Mouse (Mus musculus) c-Kit-positive CD71-positive TER-119-negative erythroid progenitor cells, embryonic 14.5 days (primary cell): ENCODE data around the gene Ezh1.

Source experiments
- DNase-seq: peaks from one replicate; pipeline ENCODE4 v3.0.0-alpha.2; 2013; ENCODE audit warnings: low read depth

Gene Ezh1

DNA sequence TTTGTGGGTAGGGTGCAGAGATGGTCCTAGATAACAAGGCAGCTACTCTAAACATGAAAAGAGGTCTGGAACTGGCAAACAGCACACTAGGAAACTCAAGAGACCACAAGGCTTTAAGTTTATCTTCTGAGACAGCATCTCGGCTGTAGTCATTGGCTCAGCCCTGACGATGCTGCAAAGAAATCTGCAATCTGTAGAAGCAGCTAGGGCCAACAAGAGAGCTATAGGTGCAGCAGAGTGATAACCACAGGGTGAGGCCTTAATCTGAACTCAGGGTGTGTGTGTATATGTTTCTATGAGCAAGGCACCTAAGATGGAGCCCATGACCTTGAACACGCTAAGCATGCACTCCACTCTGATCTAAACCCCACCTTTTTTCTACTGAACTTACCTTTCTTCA, 26.7 kb downstream of the Ezh1 start:
- no peak for DNase-seq

DNA sequence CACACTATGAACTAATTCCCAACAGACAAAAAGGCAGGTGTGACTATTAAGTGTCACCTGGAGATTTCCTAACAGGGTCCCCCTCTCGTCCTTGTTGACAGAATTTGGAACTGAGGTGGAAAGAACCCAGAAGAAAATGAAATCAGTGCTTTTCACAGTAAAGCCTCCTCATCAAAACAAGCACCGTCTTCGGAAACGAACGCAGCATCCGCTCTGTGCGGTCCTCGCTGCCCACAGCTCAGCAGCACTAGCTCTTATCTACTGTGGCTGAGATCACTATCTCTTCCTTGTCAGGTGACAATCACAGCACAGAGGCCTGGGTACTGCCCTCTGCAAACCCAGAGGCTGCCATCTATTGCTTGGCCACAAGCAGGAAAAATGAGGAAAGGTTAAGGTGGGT, 30.1 kb downstream of the Ezh1 start:
- DNase-seq = no peak

DNA sequence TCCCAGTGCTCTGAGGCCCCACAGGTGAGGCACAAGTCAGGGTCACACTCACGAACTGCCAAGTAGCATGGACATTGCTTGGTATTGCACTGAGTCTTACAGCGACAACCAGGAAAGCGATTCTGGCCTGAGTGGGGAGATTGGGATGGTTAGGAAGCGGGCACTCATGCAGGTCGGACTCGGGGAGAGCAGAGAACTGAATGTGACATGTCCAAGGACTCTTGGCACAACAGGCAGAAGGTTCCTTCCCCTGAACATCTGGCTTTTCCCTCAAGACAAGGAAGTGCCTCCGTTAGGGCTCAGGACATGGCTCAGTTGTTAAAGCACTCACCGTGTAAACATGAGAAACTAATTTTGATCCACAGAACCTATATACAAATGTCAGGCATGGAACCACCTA, 30.7 kb downstream of the Ezh1 start:
- DNase-seq = no peak

DNA sequence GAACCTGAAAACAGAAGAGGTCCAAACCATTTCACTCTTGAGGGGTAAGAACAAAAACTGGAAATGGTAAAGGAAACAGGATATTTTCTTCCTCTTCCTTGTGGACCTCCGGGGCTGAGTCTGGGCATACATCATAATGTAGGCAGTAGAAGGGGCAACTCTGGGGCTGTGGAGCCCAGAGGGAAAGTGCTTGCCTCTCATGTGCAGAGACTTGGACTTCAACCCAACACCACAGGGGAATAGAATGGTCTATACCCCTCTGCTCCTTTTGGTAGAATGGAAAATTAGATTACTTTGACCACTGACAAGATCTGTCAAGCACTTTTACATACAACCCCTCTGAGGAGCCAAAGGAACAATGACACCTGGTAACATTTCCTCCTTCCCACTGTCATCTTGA, 31.2 kb downstream of the Ezh1 start:
- no peak for DNase-seq

DNA sequence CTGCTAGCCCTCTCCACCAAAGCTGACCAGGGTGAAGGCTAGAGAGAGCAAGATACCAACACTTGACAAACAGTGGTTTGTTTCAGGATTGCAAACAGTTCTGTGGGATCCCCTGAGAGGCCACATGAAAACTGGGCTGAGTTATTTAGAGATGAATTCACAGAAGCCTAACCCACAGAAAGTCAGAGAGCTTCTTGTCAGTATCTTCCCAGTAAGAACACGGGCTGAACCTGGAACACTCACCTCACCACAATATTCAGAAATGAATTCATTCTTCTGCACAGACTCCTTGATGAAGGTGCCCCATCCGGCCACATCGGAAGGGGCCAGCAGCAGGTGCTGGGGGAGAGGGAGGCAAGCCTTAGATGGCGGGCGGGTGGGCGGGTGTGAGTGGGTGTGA, 31.6 kb downstream of the Ezh1 start:
- DNase-seq = no peak

DNA sequence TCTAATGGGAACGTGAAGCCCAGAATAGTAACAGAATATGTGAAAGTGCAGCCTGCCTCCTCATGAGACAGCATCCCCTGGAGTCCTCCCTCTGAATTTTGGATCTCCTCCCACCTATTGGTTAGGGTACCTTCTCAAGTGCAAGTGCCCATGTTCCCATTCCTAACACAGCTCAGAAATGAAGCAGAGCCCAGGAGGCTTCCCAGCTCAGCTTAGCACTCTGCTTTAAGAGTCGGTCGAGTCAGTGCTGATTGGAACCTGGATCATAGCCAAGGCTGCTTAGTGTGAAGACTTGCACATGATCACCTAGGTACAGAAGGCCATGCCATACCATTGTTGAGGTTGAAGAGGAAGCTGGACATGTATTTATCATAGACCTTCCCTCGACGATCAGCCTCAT, 32.1 kb downstream of the Ezh1 start:
- no peak for DNase-seq

DNA sequence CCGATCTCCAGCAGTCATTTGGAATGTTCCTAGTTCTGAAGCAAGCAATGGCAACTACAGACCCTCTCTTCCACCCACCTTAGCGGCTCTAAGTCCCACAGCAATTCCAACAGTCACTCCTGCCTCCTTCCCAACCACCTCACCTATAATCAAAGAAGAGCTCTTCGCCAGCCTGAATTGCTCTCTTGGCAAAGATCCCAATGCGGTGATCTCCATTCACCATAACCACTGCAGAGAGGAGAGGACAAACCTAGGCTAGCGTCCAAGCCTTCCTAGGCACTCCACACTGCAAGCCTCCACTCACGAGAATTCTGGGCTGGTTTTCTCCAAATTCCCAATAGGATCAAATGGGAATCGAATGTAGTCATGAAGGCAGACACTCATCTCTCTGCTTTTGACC, 33.2 kb downstream of the Ezh1 start:
- DNase-seq = no peak

DNA sequence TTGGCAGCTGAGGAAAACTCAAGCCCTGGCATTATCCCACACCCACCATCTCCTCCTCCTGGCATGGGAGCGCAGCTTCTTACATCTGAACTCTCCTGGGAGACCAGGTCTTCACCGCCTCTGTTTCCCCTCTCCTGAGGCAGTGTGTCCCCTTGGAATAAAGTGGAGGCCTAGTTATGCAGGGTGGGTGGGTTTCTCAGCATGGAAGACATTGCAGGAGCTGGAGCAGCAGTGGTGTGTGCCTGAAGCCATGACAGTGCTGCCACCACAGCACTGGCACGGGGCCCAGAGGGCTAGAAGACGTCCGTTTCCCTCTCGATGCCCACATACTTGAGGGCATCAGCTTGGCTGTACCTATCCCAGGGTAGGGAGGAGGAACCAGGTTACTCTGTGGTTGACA, 33.6 kb downstream of the Ezh1 start:
- DNase-seq = no peak

DNA sequence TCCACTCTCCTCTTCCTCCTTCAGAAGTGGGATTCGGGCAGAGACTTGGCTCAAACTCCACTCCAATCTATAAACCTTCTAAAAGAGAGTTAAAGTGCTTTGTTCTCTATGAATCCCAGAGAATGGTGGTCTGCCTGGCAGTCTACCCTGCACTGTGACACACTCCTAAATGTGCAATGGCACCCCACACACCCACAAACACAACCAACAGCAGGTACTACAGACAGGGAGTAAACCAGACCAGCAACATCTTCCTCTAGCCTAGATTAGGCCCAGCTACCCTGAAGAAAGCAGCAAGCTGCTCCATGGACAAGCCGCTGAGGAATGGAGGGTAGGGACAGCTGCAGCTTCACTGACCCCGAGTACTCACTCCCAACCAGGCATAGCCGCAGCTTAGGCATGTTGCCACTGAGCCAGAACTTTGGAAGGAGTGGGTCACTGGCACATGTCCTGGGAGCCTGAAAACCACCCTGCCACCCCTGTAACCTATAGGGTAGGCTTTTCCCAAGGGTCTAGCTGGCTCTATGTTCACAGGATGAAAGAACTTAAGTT, 34.3 kb downstream of the Ezh1 start:
- no peak for DNase-seq

DNA sequence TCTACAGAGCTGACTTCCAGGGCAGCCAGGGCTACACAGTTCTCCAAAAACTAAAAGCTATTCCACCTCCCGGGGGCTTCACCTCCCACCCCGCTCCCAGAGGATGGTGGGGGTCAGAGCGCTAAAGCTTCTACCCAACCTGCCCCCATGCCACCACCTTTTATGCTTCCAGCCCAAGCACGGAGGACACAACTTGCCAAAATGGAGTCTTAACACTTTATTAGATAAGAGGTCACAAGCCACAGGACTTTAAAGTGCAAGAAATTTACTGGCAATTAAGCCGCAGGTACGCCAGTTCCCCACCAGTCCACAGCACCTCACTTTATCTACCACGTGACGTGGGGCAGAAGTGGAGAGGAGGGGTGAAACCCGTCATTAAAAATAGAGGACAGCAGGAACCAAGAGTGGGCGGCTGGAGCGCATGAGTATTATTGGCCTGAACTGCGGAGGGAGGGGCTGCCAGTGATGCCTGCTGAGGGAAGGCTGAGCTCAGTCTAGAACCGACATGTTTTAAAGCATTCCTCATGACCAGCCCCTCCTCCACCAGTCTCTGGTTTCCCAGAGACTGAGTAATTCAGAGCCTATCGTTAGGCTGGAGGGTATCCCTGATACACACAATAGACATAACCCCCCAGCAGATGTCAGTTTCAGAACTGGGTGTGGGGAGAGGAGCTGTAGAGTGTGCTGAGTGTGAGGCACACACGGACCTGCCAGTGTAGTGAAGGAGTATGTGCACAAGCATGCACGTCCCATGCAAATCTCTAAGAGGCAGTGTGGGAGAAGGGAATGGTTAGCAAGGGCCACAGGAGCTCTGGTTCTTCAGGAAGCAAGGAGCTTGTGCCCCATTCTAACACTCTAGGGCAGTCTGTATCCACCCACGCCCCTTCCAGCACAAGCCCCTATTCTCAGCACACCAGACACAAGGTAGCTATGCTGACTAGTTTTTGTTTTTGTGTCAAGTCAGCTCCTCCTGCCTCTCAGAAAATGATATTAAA, 35.1 kb downstream of the Ezh1 start:
- DNase-seq = no peak

DNA sequence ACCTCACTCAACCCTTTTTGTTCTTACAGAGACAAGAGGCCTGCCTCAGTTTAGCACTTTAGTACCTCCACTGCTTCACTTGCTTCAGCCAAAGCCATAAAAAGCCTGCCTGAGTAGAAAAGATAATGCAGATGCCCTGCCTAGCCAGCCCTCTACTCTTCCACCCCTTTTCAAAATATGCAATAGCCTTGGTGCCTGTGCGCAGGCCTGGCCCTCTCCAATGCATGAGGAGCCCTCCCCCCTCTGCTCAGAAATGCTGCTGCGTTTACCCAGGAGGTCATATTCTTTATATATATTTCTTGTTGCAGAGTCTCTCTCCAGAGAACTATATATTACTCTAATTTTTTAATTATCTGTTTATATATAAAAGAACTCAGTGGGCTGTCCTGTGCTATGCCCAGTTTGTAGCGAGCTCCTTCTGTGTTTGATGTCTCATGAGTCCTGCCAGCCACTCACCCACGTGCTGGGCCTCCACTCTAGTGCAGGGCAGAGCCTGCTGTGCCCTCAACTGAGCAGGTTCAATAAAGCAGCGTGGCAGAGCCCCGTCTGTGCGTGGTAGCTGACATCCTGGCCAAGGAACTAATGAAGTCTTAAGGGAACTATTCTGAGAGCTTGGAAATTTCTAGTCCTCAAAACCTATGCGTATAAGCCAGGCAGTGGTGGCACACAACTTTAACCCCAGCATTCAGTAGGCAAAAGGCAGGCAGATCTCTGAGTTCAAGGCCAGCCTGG, 35.9 kb downstream of the Ezh1 start:
- DNase-seq = peak; percentile 56

DNA sequence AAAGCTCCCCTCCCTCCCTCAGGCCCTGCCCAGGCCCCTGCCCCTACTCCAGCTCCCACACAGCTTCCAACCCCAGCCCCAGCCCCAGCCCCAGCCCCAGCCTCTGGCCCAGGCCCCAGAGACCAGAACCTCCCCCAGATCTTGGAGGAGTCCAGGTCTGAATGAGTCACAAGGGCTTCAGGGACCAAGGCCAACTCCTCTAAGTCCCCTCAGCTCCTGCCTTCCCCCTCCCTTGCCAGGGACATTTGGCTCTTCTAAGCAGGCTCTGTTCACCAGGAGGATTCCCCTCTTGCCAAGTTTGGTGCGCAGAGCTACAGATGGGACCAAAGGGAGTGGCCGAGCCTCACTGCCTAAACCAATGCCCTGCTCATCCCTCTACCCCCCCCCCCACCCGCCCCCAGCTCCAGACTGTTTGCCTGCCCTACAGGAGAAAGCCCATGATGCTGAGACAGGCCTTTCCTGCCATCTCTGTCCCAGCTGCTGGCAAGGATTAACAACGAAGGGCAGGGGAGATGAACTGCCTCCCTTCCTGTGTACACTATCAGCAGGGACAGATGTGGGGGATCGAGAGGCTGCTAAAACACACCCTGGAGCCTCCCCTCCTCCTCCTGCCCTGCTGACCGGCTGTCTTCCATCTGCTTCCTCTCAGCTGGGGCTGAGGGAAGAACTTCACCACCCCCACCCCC, 36.6 kb downstream of the Ezh1 start:
- peak; percentile 62 for DNase-seq

DNA sequence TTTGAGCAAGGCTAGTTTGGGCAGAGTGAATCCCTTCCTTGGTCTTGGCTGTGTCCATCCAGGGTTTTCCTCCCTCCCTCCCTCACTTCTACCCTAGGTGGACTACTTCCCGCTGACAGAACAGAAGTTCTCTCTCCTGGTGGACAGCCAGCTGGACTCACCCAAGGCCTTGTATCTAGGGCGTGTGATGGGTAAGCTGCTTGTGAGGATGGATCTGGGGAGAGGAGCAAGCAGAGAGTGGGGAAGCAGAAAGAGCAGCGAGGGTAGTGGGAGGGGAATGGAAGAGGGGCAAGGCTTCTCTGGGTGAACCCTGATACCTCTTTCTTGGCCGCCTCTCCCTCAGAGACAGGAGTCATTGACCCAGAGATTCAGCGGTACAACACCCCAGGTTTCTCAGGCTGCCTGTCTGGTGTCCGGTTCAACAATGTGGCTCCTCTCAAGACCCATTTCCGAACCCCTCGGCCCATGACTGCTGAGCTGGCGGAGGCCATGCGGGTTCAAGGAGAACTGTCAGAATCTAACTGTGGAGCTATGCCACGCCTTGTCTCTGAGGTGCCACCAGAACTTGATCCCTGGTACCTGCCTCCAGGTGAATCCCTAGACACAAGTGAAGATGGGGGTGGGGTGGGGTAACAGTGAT, 38.0 kb downstream of the Ezh1 start:
- DNase-seq = no peak

DNA sequence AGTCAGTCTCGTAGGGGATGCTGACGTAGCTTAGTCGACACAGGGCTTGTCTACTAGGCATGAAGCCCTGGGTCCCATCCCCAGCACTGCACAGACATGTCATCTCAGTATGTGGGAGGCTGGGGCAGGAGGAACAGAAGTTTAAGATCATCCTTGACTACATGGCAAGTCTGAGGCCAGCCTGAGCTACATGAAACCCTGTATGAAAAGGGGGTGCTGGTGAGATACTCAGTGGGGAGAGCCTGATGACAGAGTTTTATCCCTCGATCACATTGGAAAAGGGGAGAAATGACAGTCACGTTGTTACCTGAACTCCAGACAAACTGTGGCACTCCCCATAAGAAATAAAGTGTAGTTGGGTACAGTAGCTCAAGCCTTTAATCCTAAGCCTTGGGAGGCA, 38.7 kb downstream of the Ezh1 start:
- DNase-seq = no peak

DNA sequence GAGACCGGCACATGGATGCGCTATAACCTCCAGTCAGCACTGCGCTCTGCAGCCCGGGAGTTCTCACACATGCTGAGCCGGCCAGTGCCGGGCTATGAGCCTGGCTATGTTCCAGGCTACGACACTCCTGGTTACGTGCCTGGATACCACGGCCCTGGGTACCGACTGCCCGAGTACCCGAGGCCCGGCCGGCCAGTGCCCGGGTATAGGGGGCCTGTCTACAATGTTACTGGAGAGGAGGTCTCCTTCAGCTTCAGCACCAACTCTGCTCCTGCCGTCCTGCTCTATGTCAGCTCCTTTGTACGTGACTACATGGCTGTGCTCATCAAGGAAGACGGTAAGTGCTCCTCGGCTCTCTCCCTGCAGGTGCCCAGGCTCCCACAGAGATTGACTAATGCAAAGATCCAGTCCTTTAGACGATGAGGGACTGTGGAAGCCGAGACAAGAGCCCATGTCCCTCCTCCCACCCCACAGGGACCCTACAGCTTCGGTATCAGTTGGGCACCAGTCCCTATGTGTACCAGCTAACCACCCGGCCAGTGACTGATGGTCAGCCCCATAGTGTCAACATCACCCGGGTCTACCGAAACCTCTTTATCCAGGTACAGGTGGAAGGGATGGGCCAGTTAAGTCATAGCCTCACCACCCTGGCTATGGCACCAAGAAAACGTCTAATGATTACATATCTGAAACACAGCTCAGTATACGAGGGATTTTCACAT, 39.6 kb downstream of the Ezh1 start:
- no peak for DNase-seq

DNA sequence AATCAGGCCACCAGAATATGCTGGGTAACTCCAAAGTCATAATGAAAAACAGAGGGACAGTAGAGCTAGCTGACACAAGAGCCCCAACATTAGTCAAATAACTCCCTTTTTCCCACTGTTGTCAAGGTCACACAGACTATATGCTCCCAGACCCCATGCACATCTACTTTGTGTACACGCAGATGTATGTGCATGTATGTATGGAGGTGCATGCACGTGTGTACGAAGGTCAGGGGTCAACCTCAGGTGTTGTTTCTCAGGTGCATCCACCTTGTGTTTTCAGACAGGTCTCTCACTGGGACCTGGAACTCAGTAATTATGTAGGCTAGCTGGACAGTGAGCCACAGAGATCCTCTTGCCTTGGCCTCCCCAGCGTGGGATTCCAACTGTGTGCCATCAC, 40.8 kb downstream of the Ezh1 start:
- DNase-seq = no peak

DNA sequence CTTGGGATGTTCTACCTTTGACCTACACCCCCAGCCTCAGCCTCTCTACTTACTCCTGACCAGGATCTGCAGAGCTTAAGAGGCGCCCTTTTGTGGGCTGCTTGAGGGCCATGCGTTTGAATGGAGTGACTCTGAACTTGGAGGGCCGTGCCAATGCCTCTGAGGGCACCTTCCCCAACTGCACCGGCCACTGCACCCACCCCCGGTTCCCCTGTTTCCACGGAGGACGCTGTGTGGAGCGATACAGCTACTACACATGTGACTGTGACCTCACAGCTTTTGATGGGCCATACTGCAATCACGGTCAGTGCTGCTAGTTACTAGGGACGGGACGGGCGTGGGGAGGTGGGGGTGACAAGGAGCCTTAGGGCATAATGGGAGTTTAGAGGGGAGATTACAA, 41.3 kb downstream of the Ezh1 start:
- DNase-seq = no peak

DNA sequence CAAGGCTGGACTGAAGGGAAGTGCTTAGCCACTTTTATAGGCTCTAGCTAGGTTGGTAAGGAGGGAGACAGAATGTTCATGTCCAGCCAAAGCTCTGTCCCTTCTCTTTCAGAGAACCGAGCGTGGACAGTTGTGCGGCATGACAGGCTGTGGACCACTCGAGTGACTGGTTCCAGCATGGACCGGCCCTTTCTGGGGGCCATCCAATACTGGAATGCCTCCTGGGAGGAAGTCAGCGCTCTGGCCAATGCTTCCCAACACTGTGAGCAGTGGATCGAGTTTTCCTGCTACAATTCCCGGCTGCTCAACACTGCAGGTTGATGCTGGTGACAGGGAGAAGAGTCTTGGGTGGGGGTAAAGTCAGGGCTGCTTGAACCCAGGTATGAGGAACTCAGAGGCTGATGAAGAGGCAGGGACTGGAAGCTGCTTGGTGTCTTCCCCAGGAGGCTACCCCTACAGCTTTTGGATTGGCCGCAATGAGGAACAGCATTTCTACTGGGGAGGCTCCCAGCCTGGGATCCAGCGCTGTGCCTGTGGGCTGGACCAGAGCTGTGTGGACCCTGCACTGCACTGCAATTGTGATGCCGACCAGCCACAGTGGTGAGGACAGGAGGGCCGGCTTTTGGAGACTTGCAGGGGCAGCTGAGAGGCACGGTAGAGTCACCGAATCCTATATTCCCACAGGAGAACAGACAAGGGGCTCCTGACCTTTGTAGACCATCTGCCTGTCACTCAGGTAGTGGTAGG, 43.3 kb downstream of the Ezh1 start:
- no peak for DNase-seq

DNA sequence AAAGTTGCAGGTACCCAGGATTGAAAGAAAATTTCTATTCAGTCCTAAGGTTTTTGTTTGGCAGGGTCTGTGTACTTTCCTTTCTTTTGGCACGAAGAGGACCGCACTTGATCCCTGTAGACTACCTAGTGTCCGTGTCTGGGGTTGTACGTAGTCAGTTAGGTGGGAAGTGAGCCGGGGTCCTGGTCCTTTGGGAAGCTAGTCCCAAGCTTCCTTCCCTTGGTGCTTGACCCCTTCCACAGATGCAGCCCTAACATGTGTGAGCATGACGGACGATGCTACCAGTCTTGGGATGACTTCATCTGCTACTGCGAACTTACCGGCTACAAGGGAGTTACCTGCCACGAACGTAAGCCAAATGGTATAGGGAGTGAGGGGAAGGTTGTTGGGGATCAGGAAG, 44.3 kb downstream of the Ezh1 start:
- no peak for DNase-seq
